Mouse (Mus musculus) thymus, postnatal 14 days (tissue): ENCODE results near the gene Crcp.

Source experiments
- DNase-seq: peaks from one replicate; pipeline ENCODE4 v3.0.0; 2021

Gene Crcp

DNA sequence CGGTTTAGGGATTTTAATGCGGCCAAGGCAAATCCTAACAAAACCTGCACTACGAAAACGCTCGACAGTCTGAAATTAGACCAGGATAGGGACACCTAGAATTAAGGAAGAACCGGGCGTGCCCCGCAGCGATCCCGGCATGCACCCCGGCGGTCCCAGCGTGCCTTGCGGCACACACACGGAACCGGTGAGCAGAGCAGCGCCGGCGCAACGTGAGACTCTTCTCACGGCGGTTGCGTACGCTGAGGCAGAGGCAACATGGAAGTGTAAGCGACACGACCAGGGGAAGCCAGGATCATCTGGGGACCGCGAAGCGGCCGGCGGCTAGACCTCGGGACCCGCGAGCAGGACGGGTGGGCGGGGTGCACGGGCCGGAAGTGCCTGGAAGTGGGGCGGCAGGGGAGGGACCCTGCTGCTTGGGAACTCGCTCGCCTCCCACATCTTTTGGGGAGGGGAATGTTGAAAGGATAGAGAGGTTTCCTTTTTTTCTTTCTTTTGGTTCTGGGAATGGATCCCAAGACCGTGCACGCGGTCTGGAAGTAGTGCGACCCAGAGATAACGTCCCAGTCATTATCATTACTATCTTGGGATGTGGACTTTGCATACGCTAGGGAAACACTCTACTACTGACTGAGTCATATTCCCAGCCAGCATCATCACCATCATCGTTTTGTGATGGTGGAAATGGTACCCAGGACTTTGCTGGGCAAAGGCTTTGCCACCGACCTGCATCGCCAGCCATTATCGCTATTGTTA is at the start of gene Crcp, which contains the start of gene Asl:
TSS of gene Crcp (plus strand) at position 149 of the 756 bp plus-strand sequence.
TSS of gene Asl (minus strand) at position 106 of the 756 bp plus-strand sequence.
- peak; percentile 85 for DNase-seq

DNA sequence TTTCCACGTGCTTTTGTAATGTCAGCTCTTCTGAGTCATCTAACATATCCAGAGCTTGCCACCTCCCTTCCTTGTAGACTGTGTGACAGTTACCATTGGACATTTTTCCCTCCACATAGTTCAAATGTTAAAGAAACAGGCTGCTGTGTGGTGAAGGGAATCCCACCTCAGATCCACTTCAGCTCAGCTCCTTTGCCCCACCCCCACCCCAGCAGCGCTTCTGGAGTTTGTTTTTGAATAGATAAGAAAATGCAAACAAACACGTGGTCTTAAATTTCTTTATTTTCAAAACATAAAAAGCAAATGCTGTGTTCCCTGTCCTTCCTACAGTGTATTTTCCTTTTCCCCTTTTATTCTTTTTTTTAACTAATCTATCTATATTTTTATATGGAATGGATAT is 48.9 kb upstream of the Crcp start:
- no peak for DNase-seq

DNA sequence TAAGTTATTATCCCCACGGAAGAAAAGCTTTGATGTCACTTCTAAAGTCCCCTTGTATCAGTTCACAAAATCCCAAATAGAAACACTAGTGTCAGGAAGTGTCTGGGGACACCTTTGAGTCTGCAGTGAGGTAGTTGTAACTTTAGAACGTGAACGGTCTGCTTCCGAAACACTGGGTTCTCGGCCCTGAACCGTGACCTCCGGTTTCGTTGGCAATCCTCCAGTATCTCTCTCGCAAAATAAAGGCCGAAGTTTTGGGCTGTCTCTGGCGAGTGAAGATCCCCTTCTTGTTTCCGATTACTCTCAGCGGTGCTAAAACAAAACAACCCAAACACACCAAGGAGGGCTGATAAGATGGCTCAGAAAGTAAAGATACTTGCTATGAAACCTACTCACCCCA is 39.7 kb upstream of the Crcp start:
- no peak for DNase-seq

DNA sequence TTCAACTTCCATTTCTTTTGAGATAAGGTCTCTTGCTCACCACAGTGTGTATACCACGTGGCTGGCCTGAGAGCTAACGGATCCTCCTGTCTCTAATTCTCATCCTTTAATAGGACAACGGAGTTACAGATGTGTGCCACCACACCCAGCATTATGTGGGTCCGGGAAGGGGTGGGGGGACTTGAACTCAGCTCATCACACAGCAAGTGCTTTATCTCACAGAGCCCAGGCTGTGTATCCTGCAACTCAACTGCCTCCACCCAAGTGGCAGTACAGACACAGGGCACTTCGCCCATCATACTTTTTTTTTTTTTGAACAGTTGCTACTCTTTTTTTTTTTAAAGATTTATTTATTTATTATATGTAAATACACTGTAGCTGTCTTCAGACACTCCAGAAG is 37.2 kb upstream of the Crcp start:
- no peak for DNase-seq

DNA sequence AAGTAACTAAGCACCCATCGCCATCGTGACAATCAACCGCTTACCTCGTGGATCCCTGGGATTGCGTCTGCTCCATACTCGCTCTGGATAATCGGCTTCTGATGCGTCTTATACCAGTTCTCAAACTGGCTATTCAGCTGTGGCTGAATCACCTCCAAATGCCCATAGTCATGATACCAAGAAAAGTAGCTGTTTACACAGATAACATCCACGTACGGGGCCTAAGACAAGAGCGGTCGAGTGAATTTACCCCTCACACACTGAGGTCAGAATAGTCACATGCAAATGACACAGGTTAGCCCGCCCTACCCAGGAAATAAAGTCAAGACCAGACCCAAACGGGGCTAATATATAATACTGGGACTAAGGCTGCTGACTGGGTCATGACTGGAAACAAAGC is 35.7 kb upstream of the Crcp start:
- DNase-seq: no peak

DNA sequence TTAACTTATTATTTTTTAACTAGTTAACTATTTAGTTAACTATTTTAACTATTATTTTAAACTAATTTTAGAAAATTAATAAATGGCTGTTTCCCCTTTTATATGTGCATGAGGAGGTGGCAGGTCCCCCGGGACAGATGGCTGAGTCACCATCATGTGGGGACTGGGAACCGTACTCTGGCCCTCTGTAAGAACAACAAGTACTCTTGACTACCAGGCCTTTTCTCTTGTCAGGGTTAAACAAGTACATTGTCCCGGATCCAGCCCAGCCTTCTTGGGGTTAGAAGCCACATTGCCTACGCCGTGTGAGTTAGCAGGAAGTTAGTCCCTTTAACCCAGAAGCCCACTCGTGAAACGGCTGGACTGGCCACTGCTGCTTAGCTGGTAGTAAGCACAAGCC is 34.1 kb upstream of the Crcp start:
- DNase-seq: no peak

DNA sequence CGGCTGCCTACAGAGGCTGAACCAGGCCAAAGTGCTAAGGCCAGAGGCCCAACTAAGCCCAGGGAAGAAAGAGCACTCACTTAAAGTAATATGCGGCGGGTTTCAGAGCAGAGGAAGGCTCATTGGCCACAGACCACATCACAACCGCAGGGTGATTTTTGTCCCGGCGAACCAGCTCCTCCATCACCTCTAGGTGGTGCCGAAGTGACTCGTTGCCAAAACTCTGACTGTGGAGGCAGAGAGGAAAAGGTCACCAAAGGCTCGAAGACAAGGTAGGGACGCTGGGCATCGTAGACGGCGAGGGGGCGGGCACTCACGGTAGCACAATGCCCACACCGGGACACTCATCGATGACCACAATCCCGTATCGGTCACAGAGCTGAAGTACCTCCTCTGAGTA is 31.4 kb upstream of the Crcp start:
- DNase-seq: peak; percentile 15

DNA sequence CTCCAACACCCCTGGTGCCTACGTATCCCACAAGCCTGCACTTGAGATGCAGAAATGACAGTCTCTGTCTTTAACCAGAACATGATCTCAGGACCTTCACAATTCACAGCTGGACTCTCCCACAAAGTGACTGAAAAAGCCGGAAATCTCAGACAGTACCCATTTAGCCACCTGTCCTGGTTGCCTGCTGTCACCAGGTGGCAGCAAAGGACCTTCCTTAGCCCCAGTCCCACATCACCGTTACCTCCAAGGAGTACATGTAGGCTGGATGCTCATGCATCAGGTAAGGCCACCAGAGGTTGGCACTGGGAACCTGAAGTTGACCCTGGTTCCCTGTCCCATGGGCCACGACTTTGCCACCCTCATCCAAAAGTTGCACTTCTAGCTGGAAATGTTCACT is 30.0 kb upstream of the Crcp start:
- DNase-seq: peak; percentile 59

DNA sequence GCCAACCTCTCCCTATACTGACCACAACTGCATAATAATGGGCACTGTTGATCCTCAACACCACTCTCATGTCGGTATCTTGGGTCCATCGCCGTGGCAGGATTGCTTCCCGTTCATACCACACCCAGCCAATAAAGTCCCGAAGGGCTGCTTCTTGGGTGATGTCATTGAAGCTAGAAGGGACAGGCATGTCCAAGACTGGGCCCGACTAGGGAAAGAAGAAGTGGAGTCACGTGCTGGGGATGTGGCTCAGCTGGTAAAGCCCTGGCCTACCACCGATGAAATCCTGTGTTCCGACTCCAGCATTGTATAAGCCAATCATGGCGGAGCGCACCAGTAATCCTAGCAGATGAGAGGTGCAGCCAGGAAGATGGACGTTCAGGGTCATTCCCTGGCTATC is 28.4 kb upstream of the Crcp start:
- DNase-seq: no peak

DNA sequence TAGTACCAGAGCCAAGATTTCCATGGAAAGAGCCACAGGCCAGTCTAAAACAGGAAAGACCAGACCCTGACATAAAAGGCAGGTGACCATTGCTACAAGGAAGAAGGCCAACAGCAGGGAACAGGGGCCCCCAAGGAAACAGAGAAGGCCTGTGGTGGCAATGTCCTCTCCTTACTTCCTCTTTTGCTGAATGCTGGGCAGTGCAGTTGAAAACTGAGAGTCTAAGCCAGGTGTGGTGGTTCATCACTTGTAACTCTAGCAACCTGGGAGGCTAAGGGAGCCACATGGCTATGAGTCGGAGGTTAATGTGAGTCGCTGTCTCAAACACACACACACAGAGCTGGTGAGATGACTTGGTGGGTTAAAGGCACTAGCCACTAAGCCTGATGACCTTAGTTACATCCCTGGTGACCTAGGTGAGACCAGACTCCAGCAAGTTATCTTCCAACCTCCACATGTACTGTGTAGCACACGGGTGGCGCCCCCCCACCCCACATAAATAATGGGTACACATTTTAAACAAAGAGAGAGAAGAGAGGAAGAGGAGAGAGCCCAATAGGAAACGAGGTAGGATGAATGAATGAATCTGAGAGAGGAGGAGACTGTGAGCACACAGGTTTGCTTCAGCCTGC is 27.6 kb upstream of the Crcp start:
- no peak for DNase-seq

DNA sequence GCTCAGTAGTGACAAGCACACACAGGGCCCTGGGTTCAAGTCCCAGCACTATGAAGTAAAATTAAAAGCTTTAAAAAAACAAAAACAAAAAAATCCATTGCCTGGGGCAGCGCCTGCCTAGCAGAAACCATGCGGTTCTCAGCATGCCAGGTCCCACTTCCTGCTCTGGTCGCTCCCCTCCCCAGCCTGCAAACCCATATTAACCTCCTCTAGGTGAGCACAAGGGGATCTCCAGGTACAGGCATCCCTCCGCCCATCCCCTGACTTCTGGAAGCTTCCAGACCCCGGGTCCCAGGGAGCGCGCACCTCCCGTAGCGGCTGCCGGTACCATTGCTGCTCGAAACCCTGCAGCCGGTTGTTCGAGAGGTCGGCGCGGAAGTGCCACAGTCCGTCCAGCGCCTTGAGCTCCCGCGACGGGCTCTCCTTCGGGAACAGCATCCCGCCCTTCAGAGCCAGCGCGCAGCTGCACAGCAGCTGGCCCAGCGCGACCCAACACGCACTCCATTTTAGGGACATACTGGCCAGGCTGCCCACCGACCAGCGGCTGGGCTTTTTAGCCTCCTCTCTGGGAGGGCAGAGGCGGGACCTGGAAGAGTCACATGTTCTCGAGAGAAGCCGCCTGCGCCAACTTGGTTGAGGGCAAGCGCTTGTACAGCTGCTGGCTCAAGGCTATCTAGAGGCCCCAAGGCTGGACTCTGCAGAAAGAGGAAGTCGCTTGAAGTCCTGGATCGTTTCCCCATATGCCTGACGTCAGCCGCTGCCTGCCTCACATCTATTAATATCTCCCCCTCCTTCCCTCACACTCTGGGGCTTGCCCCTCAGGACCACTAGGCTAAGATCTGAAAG is 26.6 kb upstream of the Crcp start, which contains the start of gene Gusb:
TSS of gene Gusb (minus strand) at position 749 of the 846 bp plus-strand sequence.
- peak; percentile 67 for DNase-seq

DNA sequence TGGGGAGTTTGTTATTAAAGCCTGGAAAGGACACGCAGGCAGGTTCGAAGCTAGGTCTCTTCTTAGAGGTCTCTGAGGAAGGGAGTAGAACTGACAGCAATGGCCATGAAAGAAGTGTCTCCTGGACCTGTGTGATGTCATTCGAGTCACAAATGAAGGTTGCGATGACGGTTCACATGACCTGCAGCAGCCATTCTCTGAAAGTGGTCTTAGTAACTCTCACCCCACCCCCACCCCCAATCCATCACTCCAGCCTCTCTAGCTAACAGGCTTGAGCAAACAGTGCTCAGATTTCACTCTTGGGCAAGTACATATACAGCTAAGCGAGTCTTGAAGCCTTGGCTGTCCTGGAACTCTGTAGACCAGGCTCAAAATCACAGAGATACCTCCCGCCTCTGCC is 25.9 kb upstream of the Crcp start:
- DNase-seq: no peak

DNA sequence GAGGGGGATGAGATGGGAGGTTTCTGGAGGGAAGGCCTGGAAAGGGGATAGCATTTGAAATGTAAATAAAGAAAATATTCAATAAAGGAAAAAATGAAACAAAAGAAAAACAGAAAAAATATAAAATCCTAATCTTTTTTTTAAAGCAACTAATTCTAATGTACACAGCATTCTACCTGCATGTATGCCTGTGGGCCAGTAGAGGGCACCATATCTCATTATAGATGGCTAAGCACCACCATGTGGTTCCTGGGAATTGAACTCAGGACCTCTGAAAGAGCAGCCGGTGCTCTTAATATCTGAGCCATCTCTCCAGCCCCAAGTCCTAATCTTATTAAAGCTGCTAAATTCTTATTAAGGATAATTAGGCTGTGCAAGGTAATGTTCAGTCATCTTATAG is 21.7 kb upstream of the Crcp start:
- DNase-seq: no peak

DNA sequence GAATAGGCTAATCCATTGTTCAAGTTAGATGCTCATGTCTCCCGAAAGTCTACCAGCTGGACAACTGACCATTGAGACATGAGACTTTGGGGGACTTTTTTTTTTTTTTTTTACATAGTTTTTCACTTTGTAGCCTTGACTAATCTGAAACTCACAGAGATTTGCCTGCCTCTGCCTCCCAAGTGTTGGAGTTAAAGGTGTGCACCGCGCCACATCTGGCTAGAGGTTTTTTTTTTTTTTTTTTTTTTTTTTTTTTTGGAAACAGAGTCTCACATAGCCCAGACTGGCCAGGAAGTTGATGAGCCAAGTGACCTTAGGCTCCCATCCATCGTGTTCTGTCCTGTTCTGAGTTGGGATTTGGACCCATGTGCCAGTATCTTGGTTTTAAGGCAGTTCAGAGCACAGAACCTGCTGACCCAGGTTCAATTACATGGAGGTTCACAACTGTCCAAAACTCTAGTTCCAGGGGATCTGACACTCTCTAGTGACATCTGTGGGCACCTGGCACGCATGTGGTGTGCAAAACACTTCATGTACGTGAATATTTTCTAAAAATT is 21.0 kb upstream of the Crcp start:
- no peak for DNase-seq

DNA sequence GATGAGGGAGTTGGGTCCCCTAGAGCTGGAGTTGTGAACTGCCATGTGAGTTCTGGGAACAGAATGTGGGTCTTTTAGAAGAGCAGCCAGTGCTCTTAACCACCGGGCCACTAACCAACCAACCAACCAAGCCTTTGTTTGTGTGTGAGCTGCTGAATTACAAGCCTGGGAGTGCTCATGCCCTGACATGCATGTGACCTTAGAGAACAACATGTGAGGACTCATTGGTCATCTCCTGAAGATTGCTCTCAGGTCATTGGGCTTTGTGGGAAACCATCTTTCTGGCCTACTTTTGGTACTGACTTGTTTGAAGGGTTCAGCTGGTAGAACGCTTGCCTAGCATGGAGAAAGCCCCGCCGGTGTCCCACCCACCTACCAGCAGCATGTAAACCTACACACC is 19.3 kb upstream of the Crcp start:
- no peak for DNase-seq

DNA sequence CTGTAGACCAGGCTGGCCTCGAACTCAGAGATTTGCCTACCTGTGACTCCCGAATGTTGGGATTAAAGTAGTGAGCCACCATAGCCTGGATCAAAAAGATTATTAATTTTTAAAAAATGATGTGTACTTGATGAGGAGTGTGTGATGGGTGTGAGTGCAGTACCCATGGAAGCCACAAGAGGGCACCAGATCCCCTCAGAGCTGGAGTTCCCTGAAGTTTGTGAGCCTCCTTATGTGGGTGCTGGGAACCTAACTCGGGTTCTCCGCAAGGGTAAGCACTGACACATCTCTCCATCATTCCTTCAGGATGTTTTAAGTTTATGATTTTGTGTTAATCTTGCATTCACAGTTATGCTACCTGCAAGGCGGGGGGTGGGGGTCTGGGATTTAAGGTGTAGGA is 18.1 kb upstream of the Crcp start:
- no peak for DNase-seq

DNA sequence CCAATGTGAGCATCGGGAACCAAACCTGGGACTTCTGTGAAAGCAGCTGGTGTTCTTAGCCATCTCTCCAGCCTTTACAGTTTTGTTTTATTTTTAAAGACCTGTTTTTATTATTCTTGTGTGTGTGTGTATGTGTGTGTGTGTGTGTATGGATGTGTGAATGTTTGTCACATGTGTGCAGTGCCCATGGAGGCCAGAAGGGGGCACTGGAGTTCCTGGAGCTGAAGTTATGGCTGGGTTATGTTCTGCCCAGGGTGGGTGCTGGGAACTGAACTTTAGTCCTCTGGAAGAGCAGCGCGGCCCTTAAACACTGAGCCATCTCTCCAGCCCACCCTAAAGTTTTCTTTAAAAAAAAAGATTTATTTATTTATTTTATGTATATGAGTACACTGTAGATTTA is 14.0 kb upstream of the Crcp start:
- DNase-seq: no peak

DNA sequence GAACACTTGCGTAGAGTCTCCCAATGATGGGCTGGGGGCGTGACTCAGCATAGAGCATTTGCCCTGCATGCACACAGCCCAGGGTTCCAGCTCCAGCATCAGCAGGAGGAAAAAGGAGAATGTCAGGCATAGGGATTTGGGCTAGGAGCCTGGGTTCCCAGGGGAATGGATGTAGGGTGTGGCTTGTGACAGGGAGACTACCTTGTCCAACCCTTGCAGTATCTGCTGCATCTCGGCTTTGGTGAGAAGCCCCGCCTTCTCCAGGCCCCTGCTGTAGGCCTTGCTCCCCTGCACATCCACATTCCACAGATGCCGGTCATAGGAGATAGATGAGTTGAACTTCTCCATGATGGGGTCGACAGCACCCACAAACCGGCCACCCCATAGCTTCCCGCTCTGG is 9.6 kb upstream of the Crcp start:
- no peak for DNase-seq

DNA sequence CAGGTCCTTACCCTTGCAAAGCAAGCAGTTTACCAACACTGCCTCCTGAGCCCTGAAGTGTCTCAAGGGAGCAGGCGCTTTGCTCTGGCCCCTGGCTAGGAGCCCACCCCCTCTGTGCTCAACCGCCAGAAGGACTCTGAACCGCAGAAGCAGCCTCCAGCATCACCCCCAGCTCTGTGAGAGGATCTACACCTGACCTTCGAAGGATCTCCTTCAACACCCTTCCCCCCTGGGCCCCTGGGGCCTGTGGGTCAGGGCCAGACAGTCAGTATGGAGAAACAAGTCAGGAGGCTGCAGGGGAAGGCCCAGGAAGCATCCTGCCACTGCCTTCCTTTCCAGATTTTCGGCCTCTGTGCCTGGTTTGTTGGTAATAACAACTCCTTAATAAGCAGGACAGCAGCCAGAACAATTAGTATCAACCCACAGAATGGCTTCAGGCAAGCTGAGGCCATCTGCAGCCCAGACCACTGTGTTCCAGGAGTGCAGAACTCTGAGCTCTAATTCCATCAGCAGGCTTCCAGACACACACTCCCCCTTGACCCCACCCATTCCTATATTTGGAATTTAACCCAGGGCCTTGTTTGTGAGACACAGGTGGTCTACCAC is 7.6 kb upstream of the Crcp start:
- DNase-seq: no peak

DNA sequence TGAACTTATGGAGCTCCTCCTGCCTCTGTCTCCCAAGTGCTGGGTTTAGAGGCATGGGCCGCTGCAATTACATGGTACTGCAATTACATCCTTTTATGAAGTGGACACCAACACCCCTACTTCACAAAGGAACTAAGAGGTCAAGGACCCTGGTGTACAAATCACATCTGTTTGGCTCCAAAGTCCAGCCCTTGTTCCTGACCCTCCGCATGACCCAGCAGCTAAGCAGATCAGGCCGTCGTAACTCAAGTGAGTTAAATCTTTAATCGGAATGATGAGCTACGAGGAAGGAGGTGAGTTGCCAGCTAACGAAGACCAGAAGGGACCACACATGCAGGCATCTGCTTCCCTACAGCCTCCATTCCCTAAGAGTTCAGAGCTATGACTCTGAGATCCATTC is 6.7 kb upstream of the Crcp start:
- DNase-seq: no peak

DNA sequence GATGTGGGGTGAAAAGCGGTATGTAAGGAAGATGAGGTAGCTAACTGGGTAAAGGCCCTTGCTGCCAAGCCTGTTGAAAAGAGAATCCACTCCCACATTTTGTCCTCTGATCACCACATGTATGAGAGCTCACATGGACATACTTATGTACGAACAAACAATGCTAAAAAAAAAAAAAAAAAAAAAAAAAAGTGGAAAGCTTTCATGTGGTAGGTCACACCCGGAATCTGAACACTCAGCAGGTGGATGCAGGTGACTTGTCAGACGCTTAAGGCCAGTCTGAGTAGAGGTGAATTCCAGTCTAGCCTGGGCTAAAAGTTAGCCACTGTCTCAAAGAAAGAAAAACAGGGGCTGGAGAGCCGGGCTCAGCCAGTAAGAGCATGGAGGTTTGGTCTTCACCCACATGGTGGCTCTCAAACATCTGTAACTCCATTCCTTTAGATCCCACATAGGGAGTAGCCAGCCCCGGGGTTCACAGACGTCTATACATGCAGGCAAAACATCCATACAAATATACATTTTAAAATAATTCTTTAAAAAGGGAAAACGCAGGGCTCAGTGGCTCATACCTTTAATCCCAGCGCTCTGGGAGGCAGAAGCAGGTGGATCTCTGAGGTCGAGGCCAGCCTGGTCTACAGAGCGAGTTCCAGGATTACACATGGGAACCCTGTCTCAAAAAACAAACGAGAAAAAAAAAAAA is 5.9 kb upstream of the Crcp start:
- no peak for DNase-seq

DNA sequence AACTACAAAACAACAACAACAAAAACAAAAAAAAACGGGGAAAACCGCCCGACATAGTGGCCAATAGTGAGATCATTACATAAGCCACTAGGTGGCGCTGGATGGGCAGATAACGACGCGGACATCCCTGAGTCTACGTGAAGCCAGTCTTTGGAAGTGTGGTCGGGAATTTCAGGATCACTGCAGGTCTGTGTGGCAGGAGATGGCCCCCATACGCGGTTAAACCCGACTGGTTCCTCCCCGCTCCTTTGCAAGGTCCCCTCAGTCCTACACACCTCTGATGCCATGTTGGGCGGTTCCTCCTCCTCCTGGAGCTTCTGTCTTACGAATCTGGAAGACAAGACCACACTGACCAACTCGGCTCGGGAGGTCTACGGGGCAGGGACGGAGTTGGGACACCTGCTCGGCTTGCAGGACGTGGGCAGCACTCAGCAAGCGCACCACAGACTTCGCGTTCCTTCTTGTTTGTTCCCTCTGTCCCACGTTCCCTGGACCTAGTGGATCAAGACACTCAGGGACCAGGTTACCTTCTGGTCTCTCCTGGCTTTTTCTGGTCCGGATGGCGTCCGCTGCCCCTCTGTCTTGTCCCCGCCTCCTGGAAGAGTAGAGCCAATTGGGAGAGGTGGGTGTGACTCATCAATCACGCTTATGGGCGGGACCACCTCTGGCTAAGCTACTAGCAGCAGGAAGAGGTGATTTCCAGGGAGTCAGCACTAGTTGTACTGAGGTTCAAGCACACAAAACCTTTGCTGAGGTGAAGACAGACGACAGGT is 5.1 kb upstream of the Crcp start:
- peak; percentile 82 for DNase-seq
